Mouse (Mus musculus) liver, embryonic 11.5 days (tissue): Measurements from ENCODE around the gene Tuft1. TPM values are rescaled to one million over a fixed set of nuclear protein-coding genes. Genes with fewer than 3 reads are reported as not detected.
A peak's percentile ranks its signal among the peaks of the same experiment; 100 is the strongest.
"Not testable (repeated sequence)": the region's sequence is repeated elsewhere in the genome, so short reads cannot be mapped to it uniquely, and the experiment has no call there.

Experiments
- ATAC-seq: fragments of 200-750 bp; cut with Nextera tagmentation; replicated peaks from 2 replicates; pipeline ENCODE4 v1.8.0; 2017; ENCODE audit warnings: moderate number of reproducible peaks, mild to moderate bottlenecking, moderate TSS enrichment, moderate library complexity; ENCODE audit not compliant: low FRiP score
- DNase-seq: peaks from one replicate; pipeline ENCODE4 v3.0.0-alpha.2; 2017; ENCODE audit warnings: low spot score
- H3K27ac ChIP-seq: fragments of 300-500 bp; sonication (generic); 2 replicates; pipeline ENCODE4 v1.5.1; 2014; ENCODE audit warnings: mild to moderate bottlenecking, low read depth, low read length, control low read depth
- H3K27me3 ChIP-seq: fragments of 300-500 bp; sonication (generic); replicated peaks from 2 replicates; pipeline ENCODE4 v1.6.1; 2014; ENCODE audit warnings: low read length, mixed read lengths; ENCODE audit not compliant: control insufficient read depth, insufficient read depth
- H3K36me3 ChIP-seq: fragments of 300-500 bp; sonication (generic); 2 replicates; pipeline ENCODE4 v1.6.1; 2014; ENCODE audit warnings: mild to moderate bottlenecking, low read length, moderate library complexity, mixed read lengths; ENCODE audit not compliant: control insufficient read depth, insufficient read depth
- H3K4me1 ChIP-seq: fragments of 300-500 bp; sonication (generic); replicated peaks from 2 replicates; pipeline ENCODE4 v1.6.1; 2014; ENCODE audit warnings: low read length, mixed read lengths; ENCODE audit not compliant: control insufficient read depth, insufficient read depth
- H3K4me2 ChIP-seq: fragments of 300-500 bp; sonication (generic); 2 replicates; pipeline ENCODE4 v1.6.1; 2014; ENCODE audit warnings: mild to moderate bottlenecking, control low read depth, moderate library complexity
- H3K4me3 ChIP-seq: fragments of 300-500 bp; sonication (generic); 2 replicates; pipeline ENCODE4 v1.5.1; 2014; ENCODE audit warnings: low read depth, low read length, control low read depth
- H3K9ac ChIP-seq: fragments of 300-500 bp; sonication (generic); 2 replicates; pipeline ENCODE4 v1.6.1; 2014; ENCODE audit warnings: low read depth, low read length, control low read depth
- H3K9me3 ChIP-seq: fragments of 300-500 bp; sonication (generic); 2 replicates; pipeline ENCODE4 v1.6.1; 2016; ENCODE audit warnings: low read length, inconsistent platforms, mixed read lengths; ENCODE audit not compliant: control insufficient read depth
- WGBS: fragments of 180-500 bp; shearing (Covaris S2); extraction: QIAGEN DNeasy Blood & Tissue Kit; methylation state at CpG from one replicate; pipeline ENCODE4 v1.1.7; 2014; 5-methylcytosine and 5-hydroxymethylcytosine counted together
- polyA plus RNA-seq: library from polyadenylated mRNA; unstranded; fragments of >200 nt; fragmentation: Nextera tagmentation; extraction: Ambion mirVana; gene quantifications from 2 replicates; pipeline ENCODE4 v1.2.1, GENCODE M21; 2014

Gene Tuft1
- polyA plus RNA-seq, 1 experiment from 2014 or later = 8.8 TPM

DNA sequence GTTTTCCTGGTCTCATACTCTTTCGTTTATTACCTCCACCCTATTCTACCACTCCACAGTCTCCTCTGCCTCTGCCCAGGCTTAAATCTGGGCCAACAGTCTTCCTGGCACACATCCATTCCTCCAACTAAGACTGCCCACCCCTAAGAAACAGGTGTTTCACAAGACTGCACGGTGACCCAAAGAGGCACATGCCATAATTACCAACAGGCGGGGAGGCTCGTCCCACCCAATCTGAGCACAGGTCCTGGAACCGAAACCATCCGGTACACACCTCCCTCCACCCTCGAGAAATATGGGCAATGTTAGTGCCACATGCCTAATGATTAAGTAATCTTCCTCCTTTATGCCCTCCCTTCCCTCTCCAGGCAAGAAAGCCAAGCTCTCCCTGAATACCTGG, 8.3 kb downstream of the Tuft1 start:
- 83% methylated on average over 7 of the region's 7 CpGs for WGBS

DNA sequence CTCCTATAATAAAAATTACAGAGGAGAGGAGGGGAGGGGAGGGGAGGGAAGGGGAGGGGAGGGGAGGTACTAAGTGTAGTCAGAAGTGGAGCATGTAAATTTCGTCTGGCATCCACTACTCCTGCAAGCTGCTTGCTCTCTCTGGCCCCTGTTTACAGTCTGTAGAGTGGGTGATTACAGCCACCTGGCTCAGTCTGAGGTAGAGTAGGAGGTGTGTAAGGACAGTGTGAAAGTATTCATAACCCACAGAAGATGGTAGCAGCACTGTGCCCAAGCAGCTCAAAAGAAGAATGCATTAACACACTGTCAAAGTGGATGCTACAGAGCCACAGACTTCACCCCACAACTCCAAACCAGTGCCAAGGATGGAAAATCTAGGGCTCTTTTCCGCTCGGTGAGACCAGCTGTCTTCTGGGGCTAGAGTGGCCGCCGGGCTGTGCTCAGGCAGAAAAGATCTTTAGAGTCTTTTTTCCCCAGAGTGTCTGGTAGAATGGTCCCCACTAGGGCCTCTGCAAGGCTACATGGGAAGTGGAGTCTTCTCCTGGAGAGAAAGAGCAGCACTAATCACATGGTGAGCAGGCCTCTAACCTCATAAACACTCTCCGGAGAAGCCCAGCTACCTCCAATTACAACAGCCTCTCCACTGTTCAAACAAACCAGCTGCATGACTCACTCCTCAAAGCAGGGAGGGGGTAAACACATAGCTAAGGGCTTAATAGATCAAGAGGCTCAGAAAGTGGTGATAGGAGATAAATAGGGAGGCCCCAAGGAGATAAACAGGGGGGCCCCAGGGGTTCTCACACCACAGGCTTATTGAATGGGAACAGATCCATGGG, 9.7 kb downstream of the Tuft1 start:
- H3K4me2 ChIP-seq = peak overlapping the region; percentile 40
- H3K9me3 ChIP-seq = no peaks in the 10 kb centered on the region
- H3K27ac ChIP-seq = peak overlapping the region; percentile 60
- peaks cover 18% of the 10 kb centered on the region for H3K4me1 ChIP-seq
- no peaks in the 10 kb centered on the region for H3K36me3 ChIP-seq
- peak; percentile 85 for ATAC-seq
- 42% methylated on average over 6 of the region's 6 CpGs for WGBS
- peak overlapping the region; percentile 2 for H3K9ac ChIP-seq
- DNase-seq = peak; percentile 39
- no peak overlapping the region for H3K4me3 ChIP-seq
- no peaks in the 10 kb centered on the region for H3K27me3 ChIP-seq

More for the DNA sequence above, 8.3 kb downstream of the Tuft1 start:
- Histone ChIP-seq H3K27ac (no peak overlapping the region), H3K4me2 (no peak overlapping the region), H3K9ac (no peak overlapping the region), H3K27me3 (no peaks in the 10 kb centered on the region), H3K4me3 (no peak overlapping the region), H3K4me1 (peaks cover 18% of the 10 kb centered on the region), H3K9me3 (no peaks in the 10 kb centered on the region), H3K36me3 (no peaks in the 10 kb centered on the region)
- ATAC-seq = no peak
- DNase-seq = no peak

DNA sequence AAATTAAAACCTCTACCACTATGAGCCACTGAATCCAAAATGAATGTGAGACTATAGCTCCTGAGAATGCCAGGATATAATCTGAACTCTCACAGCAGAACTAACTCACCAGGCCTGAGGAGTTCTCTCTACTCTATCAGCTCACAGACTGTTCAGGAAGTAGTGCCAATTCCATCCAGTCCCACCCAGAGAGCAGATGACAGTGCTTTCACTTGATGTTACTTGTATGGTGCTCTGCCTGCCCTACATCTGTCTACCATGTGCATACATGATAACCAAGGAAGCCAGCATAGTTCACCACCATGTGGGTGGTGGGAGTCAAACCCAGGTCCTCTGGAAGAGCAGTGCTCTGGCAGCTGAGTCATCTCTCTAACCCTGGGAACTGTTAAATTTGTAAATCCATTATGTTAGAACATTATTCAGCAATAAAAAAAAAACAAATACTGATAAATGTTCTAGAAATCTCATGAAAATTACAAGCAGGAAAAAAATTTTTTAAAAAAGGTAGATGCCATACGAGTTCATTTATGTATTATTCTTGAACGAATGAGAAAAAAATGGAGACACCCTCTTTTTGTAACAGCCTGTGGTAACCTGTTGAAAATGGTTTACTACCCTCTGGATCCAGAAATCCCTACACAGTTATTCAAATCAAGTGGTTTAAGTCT, 16.0 kb downstream of the Tuft1 start, which contains the start of gene Gm10972:
TSS of gene Gm10972 (plus strand) at position 618 of the 668 bp plus-strand sequence.
- 73% methylated on average over 2 of the region's 2 CpGs for WGBS
- H3K27me3 ChIP-seq, H3K4me3 ChIP-seq, H3K9me3 ChIP-seq, H3K36me3 ChIP-seq, H3K4me2 ChIP-seq, H3K9ac ChIP-seq, H3K27ac ChIP-seq, DNase-seq, H3K4me1 ChIP-seq: not testable (repeated sequence)
- ATAC-seq = peak; percentile 58

DNA sequence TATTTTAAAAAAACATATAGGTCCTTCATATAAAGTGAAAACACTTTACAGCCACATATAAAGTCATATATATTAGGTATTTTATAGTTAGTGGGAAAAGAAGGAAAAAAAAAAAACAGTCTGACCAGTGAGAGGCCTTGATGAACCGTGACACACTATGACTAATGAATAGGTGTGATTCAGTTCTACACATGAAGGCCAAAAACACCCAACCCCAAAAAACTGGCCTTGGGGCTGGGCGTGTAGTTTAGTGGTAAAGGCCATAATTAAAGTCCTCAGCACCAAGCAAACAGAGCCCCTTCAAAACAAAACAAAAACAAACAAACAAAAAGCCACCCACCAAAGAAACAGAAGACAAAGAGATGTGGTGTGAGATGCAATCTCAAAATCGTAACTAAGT, 28.8 kb downstream of the Tuft1 start:
- no peak overlapping the region for H3K4me2 ChIP-seq
- no peak overlapping the region for H3K4me3 ChIP-seq
- no peak overlapping the region for H3K27ac ChIP-seq
- H3K27me3 ChIP-seq = no peaks in the 10 kb centered on the region
- 76% methylated on average over 3 of the region's 3 CpGs for WGBS
- no peaks in the 10 kb centered on the region for H3K9me3 ChIP-seq
- no peak overlapping the region for H3K9ac ChIP-seq
- ATAC-seq (no peak), DNase-seq (no peak)
- no peaks in the 10 kb centered on the region for H3K36me3 ChIP-seq
- no peaks in the 10 kb centered on the region for H3K4me1 ChIP-seq

DNA sequence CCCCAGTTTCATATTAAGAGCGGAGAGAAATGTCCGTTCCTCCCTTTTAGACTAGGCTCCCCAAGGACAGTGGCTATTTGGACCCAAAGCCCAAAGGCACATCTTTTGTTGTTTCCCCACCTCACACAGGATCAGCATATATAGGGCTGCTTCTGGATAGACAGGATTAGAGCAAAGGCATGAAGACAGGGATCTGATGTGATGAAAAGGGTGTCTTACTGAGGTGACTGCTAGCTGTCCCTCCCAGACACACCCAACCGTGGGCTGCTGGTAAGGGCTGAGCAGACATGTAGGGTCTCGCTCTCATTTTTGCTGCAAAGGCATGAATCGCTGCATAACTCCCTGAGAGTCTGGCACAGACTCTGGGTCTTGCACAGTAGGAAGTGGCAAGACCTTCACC, 30.0 kb downstream of the Tuft1 start:
- Histone ChIP-seq H3K27me3 (no peaks in the 10 kb centered on the region), H3K27ac (no peak overlapping the region), H3K4me3 (no peak overlapping the region), H3K4me1 (no peaks in the 10 kb centered on the region), H3K36me3 (no peaks in the 10 kb centered on the region), H3K9ac (no peak overlapping the region), H3K4me2 (no peak overlapping the region), H3K9me3 (no peaks in the 10 kb centered on the region)
- WGBS = 91% methylated on average over 5 of the region's 5 CpGs
- no peak for ATAC-seq
- DNase-seq = no peak

DNA sequence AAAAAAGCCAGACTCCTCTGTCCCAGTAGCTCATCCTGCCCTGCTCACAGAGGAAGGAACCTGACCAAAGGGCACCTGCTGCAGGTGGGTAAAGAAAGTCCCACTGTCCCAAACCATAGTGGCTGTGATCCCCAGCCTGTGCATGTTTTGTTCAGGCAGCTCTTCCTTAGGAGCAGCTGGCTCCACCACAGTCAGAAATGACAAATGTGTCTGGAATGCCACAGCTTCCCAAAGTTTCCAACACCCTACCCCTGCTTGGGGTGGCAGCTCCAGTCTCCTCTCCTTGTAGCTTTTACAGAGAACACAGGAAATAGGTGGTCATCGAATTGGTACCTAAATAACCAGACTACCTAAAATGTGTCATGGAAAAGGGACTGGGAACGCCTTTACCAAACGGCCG, 34.4 kb downstream of the Tuft1 start:
- no peak for DNase-seq
- H3K9ac ChIP-seq = no peak overlapping the region
- H3K4me1 ChIP-seq = peaks cover 16% of the 10 kb centered on the region
- ATAC-seq = no peak
- no peak overlapping the region for H3K4me3 ChIP-seq
- H3K27ac ChIP-seq = no peak overlapping the region
- H3K9me3 ChIP-seq = no peaks in the 10 kb centered on the region
- H3K27me3 ChIP-seq = no peaks in the 10 kb centered on the region
- H3K4me2 ChIP-seq = no peak overlapping the region
- no peaks in the 10 kb centered on the region for H3K36me3 ChIP-seq
- WGBS = 86% methylated on average over 4 of the region's 4 CpGs

DNA sequence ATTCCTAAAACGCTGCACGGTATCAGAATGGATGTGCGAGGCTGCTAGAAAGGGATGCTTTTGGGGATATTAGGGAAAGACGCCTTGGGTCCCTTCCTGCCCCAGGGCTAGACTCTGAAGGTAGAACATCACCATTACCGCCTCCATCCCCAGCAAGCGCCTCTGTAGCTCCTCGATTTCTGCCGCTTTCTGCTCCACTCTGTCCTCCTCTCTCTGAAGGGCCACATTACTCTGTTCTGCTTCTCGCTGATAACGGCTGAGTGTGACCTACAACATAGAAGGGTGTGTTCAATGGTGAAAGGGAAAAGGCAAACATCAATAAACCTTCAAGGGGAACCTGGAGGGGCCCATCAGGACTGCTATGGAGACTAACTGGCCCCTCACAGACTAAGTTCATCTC, 36.1 kb downstream of the Tuft1 start:
- peak; percentile 81 for ATAC-seq

DNA sequence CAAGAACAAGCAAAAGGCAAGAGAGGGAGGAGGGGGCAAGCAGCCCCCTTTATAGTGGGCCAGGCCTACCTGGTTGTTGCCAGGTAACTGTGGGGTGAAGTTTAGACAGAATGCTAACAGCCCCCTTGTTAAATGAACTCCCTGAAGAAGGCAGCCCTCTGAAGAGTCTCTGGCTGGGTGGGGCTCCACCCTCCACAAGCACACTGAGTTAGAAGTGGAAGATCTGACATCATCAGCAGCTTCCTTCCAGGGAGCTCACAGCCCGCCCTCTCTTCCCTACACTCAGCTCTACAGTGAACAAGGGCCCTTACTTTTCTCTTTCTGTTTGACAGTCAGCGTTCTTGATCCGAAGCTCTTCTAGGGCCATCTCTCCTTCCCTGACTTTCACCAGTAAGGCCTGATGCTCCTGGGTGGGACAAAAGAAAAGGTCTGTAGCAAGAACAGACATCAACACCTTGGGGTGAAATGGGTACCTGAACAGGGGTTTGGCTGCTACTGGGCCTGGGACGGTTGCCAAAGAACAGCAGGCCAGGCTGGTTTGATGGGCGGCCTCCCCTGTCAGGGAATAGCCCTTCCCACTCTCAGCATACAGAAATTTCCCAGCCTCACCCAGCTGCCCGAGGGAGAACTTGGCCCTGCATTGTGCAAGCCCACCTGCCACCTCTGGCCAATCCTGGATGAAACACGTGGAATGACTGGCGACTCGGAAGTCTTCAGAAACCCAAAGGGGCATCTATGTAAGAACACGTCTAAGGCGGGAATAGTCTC, 36.7 kb downstream of the Tuft1 start:
- H3K36me3 ChIP-seq = no peaks in the 10 kb centered on the region
- no peaks in the 10 kb centered on the region for H3K27me3 ChIP-seq
- H3K9ac ChIP-seq = no peak overlapping the region
- H3K4me3 ChIP-seq = no peak overlapping the region
- 79% methylated on average over 11 of the region's 11 CpGs for WGBS
- no peak for DNase-seq
- H3K27ac ChIP-seq = peak overlapping the region; percentile 70
- H3K4me2 ChIP-seq = peak overlapping the region; percentile 15
- no peaks in the 10 kb centered on the region for H3K9me3 ChIP-seq
- H3K4me1 ChIP-seq = peaks cover 16% of the 10 kb centered on the region
- peak; percentile 83 for ATAC-seq

More for the DNA sequence above, 36.1 kb downstream of the Tuft1 start:
- no peak overlapping the region for H3K9ac ChIP-seq
- no peaks in the 10 kb centered on the region for H3K36me3 ChIP-seq
- no peaks in the 10 kb centered on the region for H3K27me3 ChIP-seq
- H3K4me2 ChIP-seq = peak overlapping the region; percentile 27
- H3K27ac ChIP-seq = peak overlapping the region; percentile 70
- H3K9me3 ChIP-seq = no peaks in the 10 kb centered on the region
- WGBS = 81% methylated on average over 10 of the region's 10 CpGs
- H3K4me1 ChIP-seq = peaks cover 16% of the 10 kb centered on the region
- no peak overlapping the region for H3K4me3 ChIP-seq
- DNase-seq = no peak
